Mouse (Mus musculus): Measurements from ENCODE around the gene Wdr20rt.

GRCm38 (mm10) chr12:65269406-65269805, 44.1 kb downstream of the Wdr20rt start:
- TF ChIP-seq CTCF (IDR thresholded peaks at IDR 0.05; ENCODE audit: low read depth) (no peak), EP300 (IDR thresholded peaks at IDR 0.05; ENCODE audit: low read depth) (no peak)

Data from liver, postnatal 0 days (tissue).